Mouse (Mus musculus): ENCODE measurements at regions not wholly inside any gene's neighbourhood (a gene's known extent, or its start where the extent isn't known, plus 50 kb on each side); places are given as distances from the start of the nearest gene placed in this dataset.

- no peak for TF ChIP-seq CTCF (IDR thresholded peaks at IDR 0.05; ENCODE audit: control insufficient read depth, insufficient read depth, low read length)
- no peak for TF ChIP-seq POLR2A (IDR thresholded peaks at IDR 0.05; ENCODE audit: borderline replicate concordance, control insufficient read depth, low read depth, low read length)
These were observed 871.5 kb upstream of the Car8 start for GRCm38 (mm10) chr4:9110355-9110754.
